Mouse (Mus musculus): Measurements from ENCODE around the gene Mpzl1. TPM values are rescaled to one million over a fixed set of nuclear protein-coding genes. Genes with fewer than 3 reads are reported as not detected.

Mpzl1 gene
- total RNA-seq, 2 experiments from 2014 or later: 66.8 to 67.1 TPM

GRCm38 (mm10) chr1:165661725-165662124 is 27.4 kb upstream of the Mpzl1 start:
- intact Hi-C loops (cut with DNase I): loop anchor here (2.0 to 10.0 kb wide), 3 partner anchors 75 to 493 kb away; no protein-coding TSS in a partner anchor
- no peak for DNase-seq (ENCODE audit: extremely low spot score in 1 of 2, low spot score in 2 of 2)

GRCm38 (mm10) chr1:165661191-165661590 is 26.9 kb upstream of the Mpzl1 start:
- intact Hi-C loops (cut with DNase I): loop anchor here (2.0 to 10.0 kb wide), 3 partner anchors 76 to 494 kb away; no protein-coding TSS in a partner anchor
- DNase-seq (ENCODE audit: extremely low spot score in 1 of 2, low spot score in 2 of 2): no peak

GRCm38 (mm10) chr1:165660774-165661173 is 26.4 kb upstream of the Mpzl1 start:
- intact Hi-C loops (cut with DNase I): loop anchor here (2.0 to 10.0 kb wide), 3 partner anchors 76 to 494 kb away; no protein-coding TSS in a partner anchor
- DNase-seq (ENCODE audit: extremely low spot score in 1 of 2, low spot score in 2 of 2): peak; percentile 56 to 64

GRCm38 (mm10) chr1:165658602-165659001 is 24.3 kb upstream of the Mpzl1 start:
- peak; percentile 69 to 82 for DNase-seq (ENCODE audit: extremely low spot score in 1 of 2, low spot score in 2 of 2)
- intact Hi-C loops (cut with DNase I): loop anchor here (5.0 kb wide), 1 partner anchor 76 kb away; no protein-coding TSS in a partner anchor

GRCm38 (mm10) chr1:165655482-165655881 is 21.1 kb upstream of the Mpzl1 start:
- DNase-seq (ENCODE audit: extremely low spot score in 1 of 2, low spot score in 2 of 2): no peak
- intact Hi-C loops (cut with DNase I): loop anchor here (5.0 kb wide), 1 partner anchor 73 kb away; no protein-coding TSS in a partner anchor

- peak in 1 of 2 experiments; percentile 43 for DNase-seq (ENCODE audit: extremely low spot score in 1 of 2, low spot score in 2 of 2)
- intact Hi-C loops (cut with DNase I): loop anchor here (5.0 kb wide), 1 partner anchor 73 kb away; no protein-coding TSS in a partner anchor
Measured at GRCm38 (mm10) chr1:165655022-165655421, 20.7 kb upstream of the Mpzl1 start.

- intact Hi-C loops (cut with DNase I): no loop called here
- peak in 1 of 2 experiments; percentile 65 for DNase-seq (ENCODE audit: extremely low spot score in 1 of 2, low spot score in 2 of 2)
Measured at GRCm38 (mm10) chr1:165653126-165653885, 19.0 kb upstream of the Mpzl1 start.

GRCm38 (mm10) chr1:165652507-165652906 is 18.2 kb upstream of the Mpzl1 start:
- intact Hi-C loops (cut with DNase I): no loop called here
- no peak for DNase-seq (ENCODE audit: extremely low spot score in 1 of 2, low spot score in 2 of 2)

GRCm38 (mm10) chr1:165651158-165651557 is 16.8 kb upstream of the Mpzl1 start:
- no peak for DNase-seq (ENCODE audit: extremely low spot score in 1 of 2, low spot score in 2 of 2)
- intact Hi-C loops (cut with DNase I): no loop called here

GRCm38 (mm10) chr1:165645102-165645501 is 10.8 kb upstream of the Mpzl1 start:
- intact Hi-C loops (cut with DNase I): loop anchor here (10.0 kb wide), 1 partner anchor 180 kb away; the partner anchor contains the start of genes Dcaf6 and Mpc2
- no peak for DNase-seq (ENCODE audit: extremely low spot score in 1 of 2, low spot score in 2 of 2)

- DNase-seq (ENCODE audit: extremely low spot score in 1 of 2, low spot score in 2 of 2): no peak
- intact Hi-C loops (cut with DNase I): loop anchor here (5.0 to 10.0 kb wide), 2 partner anchors 56 to 179 kb away; partner anchors contain the start of genes Dcaf6 and Mpc2
Measured at GRCm38 (mm10) chr1:165643735-165644134, 9.4 kb upstream of the Mpzl1 start.

GRCm38 (mm10) chr1:165642780-165643311 is 8.5 kb upstream of the Mpzl1 start:
- DNase-seq (ENCODE audit: extremely low spot score in 1 of 2, low spot score in 2 of 2): peak; percentile 56 to 65
- intact Hi-C loops (cut with DNase I): loop anchor here (5.0 to 10.0 kb wide), 2 partner anchors 56 to 178 kb away; partner anchors contain the start of genes Dcaf6 and Mpc2

- intact Hi-C loops (cut with DNase I): loop anchor here (5.0 to 10.0 kb wide), 2 partner anchors 55 to 177 kb away; partner anchors contain the start of genes Dcaf6 and Mpc2
- DNase-seq (ENCODE audit: extremely low spot score in 1 of 2, low spot score in 2 of 2): peak; percentile 87 to 89
Measured at GRCm38 (mm10) chr1:165641786-165642771, 7.7 kb upstream of the Mpzl1 start.

GRCm38 (mm10) chr1:165641271-165641771 is 7.0 kb upstream of the Mpzl1 start:
- intact Hi-C loops (cut with DNase I): loop anchor here (5.0 to 10.0 kb wide), 2 partner anchors 54 to 177 kb away; partner anchors contain the start of genes Dcaf6 and Mpc2
- DNase-seq (ENCODE audit: extremely low spot score in 1 of 2, low spot score in 2 of 2): peak; percentile 64 to 82

- no peak for DNase-seq (ENCODE audit: extremely low spot score in 1 of 2, low spot score in 2 of 2)
- intact Hi-C loops (cut with DNase I): no loop called here
Measured at GRCm38 (mm10) chr1:165636289-165636688, 2.0 kb upstream of the Mpzl1 start.

GRCm38 (mm10) chr1:165635055-165635897 is 938 bp upstream of the Mpzl1 start:
- intact Hi-C loops (cut with DNase I): no loop called here
- DNase-seq (ENCODE audit: extremely low spot score in 1 of 2, low spot score in 2 of 2): no peak

GRCm38 (mm10) chr1:165633345-165633744 is 993 bp downstream of the Mpzl1 start:
- no peak for DNase-seq (ENCODE audit: extremely low spot score in 1 of 2, low spot score in 2 of 2)
- intact Hi-C loops (cut with DNase I): no loop called here
